Mouse (Mus musculus) forebrain, embryonic 15.5 days (tissue): ENCODE data around the gene Ube2d3. TPM values are rescaled to one million over a fixed set of nuclear protein-coding genes. Genes with fewer than 3 reads are reported as not detected.

Experiments used
- ATAC-seq: fragments of 200-750 bp; cut with Nextera tagmentation; replicated peaks from 2 replicates; pipeline ENCODE4 v1.8.0; 2017; ENCODE audit warnings: mild to moderate bottlenecking, moderate TSS enrichment, moderate library complexity
- H3K27ac ChIP-seq: fragments of 300-500 bp; sonication (generic); replicated peaks from 2 replicates; pipeline ENCODE4 v1.5.1; 2015; ENCODE audit warnings: mild to moderate bottlenecking, inconsistent platforms
- H3K27me3 ChIP-seq: fragments of 300-500 bp; sonication (generic); 2 replicates; pipeline ENCODE4 v1.6.1; 2015; ENCODE audit warnings: inconsistent platforms
- H3K36me3 ChIP-seq: fragments of 300-500 bp; sonication (generic); 2 replicates; pipeline ENCODE4 v1.6.1; 2015; ENCODE audit warnings: mild to moderate bottlenecking, inconsistent platforms
- H3K4me1 ChIP-seq: fragments of 300-500 bp; sonication (generic); 2 replicates; pipeline ENCODE4 v1.6.1; 2015; ENCODE audit warnings: inconsistent platforms
- H3K4me2 ChIP-seq: fragments of 300-500 bp; sonication (generic); replicated peaks from 2 replicates; pipeline ENCODE4 v1.6.1; 2015; ENCODE audit warnings: mild to moderate bottlenecking, inconsistent platforms
- H3K4me3 ChIP-seq: fragments of 300-500 bp; sonication (generic); 2 replicates; pipeline ENCODE4 v1.5.1; 2015; ENCODE audit warnings: mild to moderate bottlenecking, inconsistent platforms
- H3K9ac ChIP-seq: fragments of 300-500 bp; sonication (generic); replicated peaks from 2 replicates; pipeline ENCODE4 v1.6.1; 2015; ENCODE audit warnings: mild to moderate bottlenecking, inconsistent platforms
- H3K9me3 ChIP-seq: fragments of 300-500 bp; sonication (generic); 2 replicates; pipeline ENCODE4 v1.6.1; 2016; ENCODE audit warnings: inconsistent platforms
- WGBS: fragments of 180-500 bp; shearing (Covaris S2); methylation state at CpG from one replicate; pipeline ENCODE4 v1.1.7; 2015; ENCODE audit warnings: mixed read lengths; 5-methylcytosine and 5-hydroxymethylcytosine counted together
- polyA plus RNA-seq: library from polyadenylated mRNA; unstranded; fragments of >200 nt; fragmentation: Nextera tagmentation; extraction: Ambion mirVana; gene quantifications from 2 replicates; pipeline ENCODE4 v1.2.1, GENCODE M21; 2015

Gene Ube2d3
- polyA plus RNA-seq, 1 experiment from 2014 or later, result 384 TPM

DNA sequence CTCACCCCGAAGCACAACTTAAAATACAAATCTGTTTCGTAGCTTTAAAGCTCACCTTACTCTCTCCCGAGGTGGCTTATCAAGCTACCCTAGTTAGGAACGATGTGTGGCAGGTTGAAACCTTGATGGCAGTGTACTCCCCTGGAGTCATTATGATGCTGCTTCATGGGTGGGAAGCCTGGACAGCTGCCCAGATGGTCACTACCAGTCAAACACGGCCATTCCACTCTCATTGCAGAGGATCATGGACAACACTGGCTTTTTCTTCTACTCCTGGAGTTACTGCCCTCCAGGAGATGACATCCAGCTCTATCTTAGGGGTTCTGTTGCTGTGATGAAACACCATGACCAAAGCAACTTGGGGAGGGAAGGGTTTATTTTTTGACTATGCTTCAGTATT, 65.2 kb downstream of the Ube2d3 start:
- Histone ChIP-seq H3K4me1 (no peaks in the 10 kb centered on the region), H3K9me3 (no peaks in the 10 kb centered on the region), H3K4me2 (no peak overlapping the region), H3K9ac (no peak overlapping the region), H3K27ac (no peak overlapping the region), H3K27me3 (no peaks in the 10 kb centered on the region), H3K36me3 (no peaks in the 10 kb centered on the region), H3K4me3 (no peak overlapping the region)
- 88% methylated on average over 5 of the region's 5 CpGs for WGBS
- ATAC-seq, result no peak

DNA sequence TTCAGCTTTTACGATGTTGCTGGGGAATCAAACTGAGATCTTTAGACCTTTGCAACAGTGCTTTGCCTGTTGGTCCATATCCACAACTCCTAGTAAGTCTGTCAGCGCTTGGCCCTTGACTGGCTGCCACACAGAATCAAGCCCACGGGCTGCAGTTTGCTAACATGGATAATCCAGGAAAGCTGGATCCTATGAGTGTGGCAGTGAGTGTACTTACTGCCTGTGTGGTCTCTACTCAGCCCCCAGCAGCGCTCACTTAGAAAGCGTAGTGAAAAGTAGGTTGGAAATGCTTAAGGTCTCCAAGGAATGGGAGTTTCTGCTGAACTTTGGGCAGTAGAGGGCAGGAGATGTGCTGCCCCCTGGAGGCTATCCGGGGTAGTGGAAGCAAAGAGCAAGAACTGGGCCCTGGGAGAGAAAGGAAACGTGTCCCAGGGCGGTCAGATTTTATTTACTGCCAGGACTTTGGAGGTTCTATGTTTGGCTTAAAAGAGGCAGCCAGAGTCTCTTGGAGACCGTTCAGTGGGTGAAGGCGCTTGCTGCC, 67.5 kb downstream of the Ube2d3 start:
- H3K36me3 ChIP-seq, result no peaks in the 10 kb centered on the region
- no peak overlapping the region for H3K4me3 ChIP-seq
- no peaks in the 10 kb centered on the region for H3K9me3 ChIP-seq
- no peaks in the 10 kb centered on the region for H3K4me1 ChIP-seq
- 57% methylated on average over 10 of the region's 10 CpGs for WGBS
- no peaks in the 10 kb centered on the region for H3K27me3 ChIP-seq
- ATAC-seq, result no peak
- no peak overlapping the region for H3K4me2 ChIP-seq
- H3K27ac ChIP-seq, result no peak overlapping the region
- no peak overlapping the region for H3K9ac ChIP-seq

DNA sequence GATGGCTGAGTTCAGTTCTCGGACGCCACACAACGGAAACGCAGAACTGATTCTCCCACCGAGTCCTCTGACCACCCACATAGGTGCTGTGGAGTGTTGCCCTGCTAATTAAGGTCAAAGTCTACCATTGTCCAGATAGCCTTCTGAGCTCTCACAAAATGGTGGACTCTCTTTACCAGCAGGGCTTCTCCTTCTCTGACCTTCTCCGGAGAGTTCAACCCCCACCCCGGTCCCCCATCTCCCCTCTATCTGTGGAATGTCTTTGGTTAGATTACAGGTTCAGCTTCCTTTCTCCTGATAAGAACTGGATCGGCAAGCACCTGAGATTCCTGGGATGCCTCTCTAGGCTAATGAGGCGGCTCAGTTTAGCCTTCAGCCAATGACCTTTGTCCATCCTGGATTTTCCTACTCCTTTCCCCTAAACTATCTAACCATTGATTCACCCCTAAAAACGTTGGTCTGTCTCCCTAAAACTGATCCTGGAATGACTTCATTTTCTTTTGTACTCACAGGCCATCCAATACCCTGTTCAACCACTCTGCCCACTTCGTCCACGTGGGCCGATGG, 68.0 kb downstream of the Ube2d3 start:
- no peak for ATAC-seq
- no peaks in the 10 kb centered on the region for H3K36me3 ChIP-seq
- WGBS, result 87% methylated on average over 13 of the region's 13 CpGs

DNA sequence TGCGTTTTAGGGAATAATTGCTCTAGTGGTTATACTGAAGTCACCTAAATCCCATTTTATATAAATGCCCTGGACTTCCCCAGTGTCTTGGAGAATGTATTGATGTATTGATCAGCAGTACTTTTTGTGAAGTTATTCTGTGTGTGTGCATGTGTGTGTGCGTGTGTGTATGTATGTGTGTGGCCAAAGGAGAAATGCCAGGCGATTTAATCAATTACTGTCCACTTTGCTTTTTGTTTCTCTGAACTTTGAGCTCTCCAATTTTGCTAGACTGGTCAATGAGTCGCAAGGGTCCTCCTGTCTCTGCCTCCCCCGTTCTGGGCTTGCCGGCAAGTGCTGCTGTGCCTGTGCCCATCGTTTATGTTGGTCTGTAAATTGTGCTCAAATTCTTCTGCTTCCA, 69.6 kb downstream of the Ube2d3 start:
- 92% methylated on average over 7 of the region's 7 CpGs for WGBS
- no peak for ATAC-seq
- Histone ChIP-seq H3K27ac (no peak overlapping the region), H3K9ac (no peak overlapping the region), H3K4me1 (no peaks in the 10 kb centered on the region), H3K4me2 (no peak overlapping the region), H3K4me3 (no peak overlapping the region), H3K27me3 (no peaks in the 10 kb centered on the region), H3K36me3 (no peaks in the 10 kb centered on the region), H3K9me3 (no peaks in the 10 kb centered on the region)

More for the DNA sequence above, 68.0 kb downstream of the Ube2d3 start:
- Histone ChIP-seq H3K27me3 (no peaks in the 10 kb centered on the region), H3K9ac (no peak overlapping the region), H3K4me3 (no peak overlapping the region), H3K27ac (no peak overlapping the region), H3K9me3 (no peaks in the 10 kb centered on the region), H3K4me1 (no peaks in the 10 kb centered on the region), H3K4me2 (no peak overlapping the region)

DNA sequence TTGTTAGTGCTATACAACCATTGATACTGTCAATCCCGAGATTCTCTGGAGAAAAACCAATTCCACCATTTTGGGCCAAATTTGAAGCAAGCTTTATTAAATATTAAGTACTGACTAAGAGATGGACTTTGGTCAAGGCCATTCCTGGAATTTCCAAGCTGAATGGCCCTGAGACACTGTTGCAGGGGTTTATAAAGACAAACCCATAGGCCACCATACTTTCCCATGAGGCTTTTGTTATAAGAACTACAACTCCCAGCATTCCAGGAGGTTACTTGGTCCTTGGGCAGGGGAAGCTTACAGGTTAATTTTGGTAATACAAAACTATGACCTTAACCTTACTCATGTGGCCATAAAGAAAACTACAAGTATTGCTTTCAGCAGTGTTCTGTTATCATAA, 70.2 kb downstream of the Ube2d3 start:
- Histone ChIP-seq H3K4me1 (peaks cover under 1% of the 10 kb centered on the region; the same call in 1 of the 2 replicates), H3K27ac (no peak overlapping the region), H3K27me3 (no peaks in the 10 kb centered on the region), H3K9ac (no peak overlapping the region), H3K9me3 (no peaks in the 10 kb centered on the region), H3K36me3 (no peaks in the 10 kb centered on the region), H3K4me2 (no peak overlapping the region), H3K4me3 (no peak overlapping the region)
- no peak for ATAC-seq
- 86% methylated on average over 1 of the region's 1 CpGs for WGBS

DNA sequence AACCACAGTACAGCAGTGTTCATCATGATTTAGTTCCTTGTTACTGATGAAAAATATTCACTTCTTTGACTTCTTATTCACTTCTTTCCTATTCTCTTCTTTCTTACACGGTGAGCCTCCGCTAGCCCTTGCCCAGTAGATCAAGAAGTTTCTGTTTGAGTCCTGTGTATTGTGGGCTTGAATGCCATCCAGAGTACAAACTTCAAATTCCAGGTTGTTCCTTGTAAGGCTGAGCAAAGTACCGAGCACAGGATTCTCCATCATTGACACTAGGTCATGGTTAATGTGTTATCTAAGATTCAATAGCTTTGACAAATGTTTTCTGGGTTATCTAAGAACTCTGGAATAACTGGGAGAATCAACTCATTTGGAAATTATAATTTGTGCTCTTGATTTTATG, 72.4 kb downstream of the Ube2d3 start:
- WGBS, result 91% methylated on average over 3 of the region's 3 CpGs
- H3K4me1 ChIP-seq, result peaks cover 3% of the 10 kb centered on the region; the same call in 1 of the 2 replicates
- H3K27me3 ChIP-seq, result no peaks in the 10 kb centered on the region
- ATAC-seq, result no peak
- no peak overlapping the region for H3K9ac ChIP-seq
- no peaks in the 10 kb centered on the region for H3K36me3 ChIP-seq
- H3K4me3 ChIP-seq, result no peak overlapping the region
- no peak overlapping the region for H3K4me2 ChIP-seq
- H3K27ac ChIP-seq, result no peak overlapping the region
- no peaks in the 10 kb centered on the region for H3K9me3 ChIP-seq

DNA sequence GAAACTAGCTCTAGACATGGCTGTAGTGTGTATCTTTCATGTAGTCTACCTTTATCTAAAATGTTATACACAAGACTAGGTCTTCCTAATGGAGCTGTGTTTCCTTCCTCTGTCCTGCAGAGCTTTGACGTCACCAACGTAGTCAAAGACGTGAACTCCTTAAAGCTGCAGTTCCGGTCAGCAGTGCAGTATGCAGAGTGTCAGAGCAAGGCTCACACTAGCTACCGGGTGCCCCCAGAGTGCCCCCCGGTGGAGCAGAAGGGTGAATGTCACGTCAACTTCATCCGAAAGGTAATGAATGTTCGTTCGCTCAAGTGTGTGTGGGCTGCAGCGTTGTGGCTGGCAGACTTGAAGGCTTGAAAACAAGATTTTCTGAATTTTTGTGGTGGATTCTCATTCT, 73.7 kb downstream of the Ube2d3 start:
- WGBS, result 57% methylated on average over 11 of the region's 11 CpGs
- Histone ChIP-seq H3K27me3 (no peaks in the 10 kb centered on the region), H3K9me3 (no peaks in the 10 kb centered on the region), H3K27ac (no peak overlapping the region), H3K36me3 (no peaks in the 10 kb centered on the region), H3K4me2 (no peak overlapping the region), H3K4me3 (no peak overlapping the region), H3K4me1 (peaks cover 3% of the 10 kb centered on the region; the same call in 1 of the 2 replicates), H3K9ac (no peak overlapping the region)
- no peak for ATAC-seq

DNA sequence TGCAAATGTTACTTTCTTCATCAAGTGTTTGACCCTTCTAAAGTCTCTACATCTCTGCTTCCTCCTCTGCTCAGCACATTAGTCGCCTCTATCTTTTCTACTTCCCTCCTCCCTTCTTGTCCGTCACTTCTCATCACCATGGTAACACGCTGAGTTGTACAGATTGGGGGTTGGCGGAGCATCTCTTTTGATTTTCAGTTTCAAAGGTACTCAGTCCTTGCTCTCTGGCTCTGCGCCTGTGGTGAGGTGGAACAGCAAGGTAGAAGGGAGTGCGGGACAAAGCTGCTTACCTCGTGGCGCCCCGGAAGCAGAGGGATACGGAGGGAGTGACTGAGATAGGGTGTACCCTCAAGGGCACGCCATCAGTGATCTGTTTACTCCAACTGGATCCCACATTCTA, 75.3 kb downstream of the Ube2d3 start:
- peaks cover 3% of the 10 kb centered on the region; the same call in 1 of the 2 replicates for H3K4me1 ChIP-seq
- WGBS, result 33% methylated on average over 11 of the region's 11 CpGs
- H3K27ac ChIP-seq, result no peak overlapping the region; the same call in 1 of the 2 replicates
- peak overlapping the region; percentile 20 for H3K4me3 ChIP-seq
- H3K27me3 ChIP-seq, result no peaks in the 10 kb centered on the region
- H3K9ac ChIP-seq, result no peak overlapping the region
- ATAC-seq, result peak; percentile 87
- no peaks in the 10 kb centered on the region for H3K9me3 ChIP-seq
- peak overlapping the region; percentile 29 for H3K4me2 ChIP-seq
- H3K36me3 ChIP-seq, result no peaks in the 10 kb centered on the region

DNA sequence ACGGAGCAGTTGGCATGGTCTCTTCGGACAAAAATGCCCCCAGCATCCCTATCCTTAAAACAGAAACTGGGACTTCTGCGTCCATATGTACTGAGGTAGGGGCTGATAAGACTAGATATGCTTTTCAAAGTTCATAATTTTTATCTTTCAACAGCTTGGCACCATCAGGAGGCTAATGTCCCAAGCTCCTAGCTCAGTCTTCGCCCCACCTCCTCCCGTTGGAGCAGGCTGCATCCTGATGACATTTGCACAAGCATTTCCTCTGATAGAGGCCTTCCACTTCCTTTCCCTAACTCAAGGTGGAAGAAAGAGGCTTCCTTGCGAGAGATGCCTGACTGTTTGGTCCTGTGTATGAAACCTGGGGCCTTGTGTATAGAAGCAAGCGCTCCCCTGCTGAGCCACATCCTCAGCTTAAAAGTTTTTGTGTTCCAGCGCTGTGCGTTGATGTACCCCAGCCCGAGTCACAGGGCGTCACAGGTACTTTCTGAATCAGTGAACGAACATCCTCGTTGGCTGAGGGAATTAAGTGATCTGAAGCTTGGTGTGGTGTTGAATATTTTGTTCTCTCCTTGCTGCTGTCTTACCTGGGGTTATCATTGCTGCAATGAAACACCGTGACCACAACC, 76.0 kb downstream of the Ube2d3 start:
- H3K4me1 ChIP-seq, result peaks cover 3% of the 10 kb centered on the region; the same call in 1 of the 2 replicates
- H3K36me3 ChIP-seq, result no peaks in the 10 kb centered on the region
- no peak for ATAC-seq
- WGBS, result 84% methylated on average over 14 of the region's 14 CpGs
- no peaks in the 10 kb centered on the region for H3K9me3 ChIP-seq
- no peak overlapping the region for H3K9ac ChIP-seq
- no peak overlapping the region for H3K4me3 ChIP-seq
- H3K27ac ChIP-seq, result no peak overlapping the region
- no peak overlapping the region; the same call in 1 of the 2 replicates for H3K4me2 ChIP-seq
- no peaks in the 10 kb centered on the region for H3K27me3 ChIP-seq

DNA sequence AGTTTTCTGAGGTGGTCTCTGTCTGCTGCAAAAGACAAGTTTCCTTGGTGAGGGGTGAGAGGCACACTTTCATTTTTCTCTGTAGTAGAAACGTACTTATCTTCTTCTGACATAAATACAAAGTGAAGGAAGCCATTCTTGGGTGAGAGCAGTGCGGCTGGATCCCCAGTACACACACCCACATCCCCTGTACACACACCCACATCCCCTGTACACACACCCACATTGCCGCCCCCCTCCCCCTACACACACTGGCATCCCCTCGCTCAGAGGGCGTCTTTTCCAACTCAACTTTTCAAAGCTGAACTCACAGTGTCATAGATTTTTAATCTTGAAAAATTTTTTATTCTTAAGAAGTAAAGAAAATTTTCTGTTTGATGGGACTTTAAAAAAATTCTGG, 77.3 kb downstream of the Ube2d3 start:
- H3K4me2 ChIP-seq, result no peak overlapping the region
- peaks cover 3% of the 10 kb centered on the region; the same call in 1 of the 2 replicates for H3K4me1 ChIP-seq
- no peaks in the 10 kb centered on the region for H3K9me3 ChIP-seq
- no peak overlapping the region for H3K27ac ChIP-seq
- H3K9ac ChIP-seq, result no peak overlapping the region
- no peaks in the 10 kb centered on the region for H3K27me3 ChIP-seq
- H3K4me3 ChIP-seq, result no peak overlapping the region
- H3K36me3 ChIP-seq, result no peaks in the 10 kb centered on the region
- WGBS, result 91% methylated on average over 5 of the region's 5 CpGs
- no peak for ATAC-seq

DNA sequence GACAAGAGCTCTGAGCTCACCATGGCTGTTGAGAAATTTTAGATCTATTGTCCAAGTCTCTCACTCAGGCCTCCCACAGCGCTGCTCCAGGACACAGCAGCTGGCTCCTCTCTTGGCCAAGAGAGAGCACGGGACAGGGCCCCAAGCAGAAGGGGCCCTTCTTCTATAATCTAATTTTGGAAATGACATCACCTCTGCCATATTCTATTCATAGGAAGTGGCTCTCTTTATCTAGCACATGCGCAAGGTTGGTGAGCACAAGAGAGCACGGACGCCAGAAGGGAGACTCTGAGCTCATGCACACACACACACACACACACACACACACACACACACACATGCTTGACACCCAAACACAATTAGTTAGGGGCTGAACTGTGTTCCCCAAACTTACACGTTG, 78.9 kb downstream of the Ube2d3 start:
- Histone ChIP-seq H3K4me1 (peaks cover 3% of the 10 kb centered on the region; the same call in 1 of the 2 replicates), H3K9me3 (no peaks in the 10 kb centered on the region), H3K4me3 (no peak overlapping the region), H3K9ac (no peak overlapping the region), H3K27me3 (no peaks in the 10 kb centered on the region), H3K4me2 (no peak overlapping the region), H3K36me3 (no peaks in the 10 kb centered on the region), H3K27ac (no peak overlapping the region)
- no peak for ATAC-seq
- WGBS, result 60% methylated on average over 6 of the region's 6 CpGs
